Comparison of ENCODE assay signal across 15 mouse cellular contexts in genomic region chr10:117630810-117631209, GRCm38 (mm10). TPM values are rescaled to one million over a fixed set of nuclear protein-coding genes. Genes with fewer than 3 reads are reported as not detected.
A peak's percentile ranks its signal among the peaks of the same experiment; 100 is the strongest.
DNase-seq lines count a peak whose midpoint lies in the region; ATAC-seq and TF ChIP-seq lines count a peak whose summit lies in the region.
"Had no signal": no experiment of that assay in that cellular context is flagged by ENCODE, and none has a peak within 500 bp of the region (broad histone marks: within the 10 kb centered on the region; RNA-seq: fewer than 3 reads in every experiment).

No protein-coding gene starts in this region.

- no peak for DNase-seq in lung, adult 2 months
- DNase-seq in lung, postnatal 4 days, result no peak
- DNase-seq in embryonic facial prominence, embryonic 14.5 days (ENCODE audit: low spot score), result no peak
- DNase-seq in urinary bladder, adult 2 months (ENCODE audit: low spot score), result no peak
- DNase-seq: cerebellum, postnatal 14 days; heart, postnatal 36 days; kidney, postnatal 10 days had no signal

- no peak for ATAC-seq in embryonic facial prominence, embryonic 14.5 days (ENCODE audit: low read depth)
- ATAC-seq in intestine, embryonic 15.5 days, result no peak
- ATAC-seq in stomach, embryonic 14.5 days (ENCODE audit: insufficient number of reproducible peaks, insufficient read depth, low FRiP score, low read depth), result no peak
- ATAC-seq in erythroid progenitor cell, adult 5-6 weeks (replicated peaks; ENCODE audit: low FRiP score, poor library complexity, severe bottlenecking), result no peak
- ATAC-seq: CD4-positive, CD25-positive, alpha-beta regulatory T cell, adult 4 months; forebrain, embryonic 16.5 days; midbrain, embryonic 16.5 days had no signal

- peaks cover 3% of the 10 kb centered on the region for H3K4me1 ChIP-seq in lung, adult 2 months (ENCODE audit: control insufficient read depth, insufficient read depth, low read length)
- H3K4me1 ChIP-seq in embryonic facial prominence, embryonic 14.5 days (ENCODE audit: control insufficient read depth, insufficient read depth, low read length), result peaks cover 10% of the 10 kb centered on the region; the same call in 1 of the 2 replicates
- peaks cover 11% of the 10 kb centered on the region for H3K4me1 ChIP-seq in intestine, embryonic 15.5 days (replicated peaks)
- H3K4me1 ChIP-seq in stomach, embryonic 14.5 days (ENCODE audit: control insufficient read depth, insufficient read depth, low read length), result peaks cover 3% of the 10 kb centered on the region; the same call in 1 of the 2 replicates

- H3K36me3 ChIP-seq in embryonic facial prominence, embryonic 14.5 days (ENCODE audit: control insufficient read depth, insufficient read depth, low read length), result no peaks in the 10 kb centered on the region
- H3K36me3 ChIP-seq in intestine, embryonic 15.5 days, result no peaks in the 10 kb centered on the region
- H3K36me3 ChIP-seq in stomach, embryonic 14.5 days (ENCODE audit: control insufficient read depth, insufficient read depth, low read length), result no peaks in the 10 kb centered on the region
- H3K36me3 ChIP-seq: G1E; heart, embryonic 13.5 days had no signal

- H3K4me2 ChIP-seq in embryonic facial prominence, embryonic 14.5 days (ENCODE audit: low read depth, low read length), result peak overlapping the region; percentile 95; the same call in 1 of the 2 replicates
- peak overlapping the region; percentile 98 for H3K4me2 ChIP-seq in intestine, embryonic 15.5 days (replicated peaks)
- peak overlapping the region; percentile 91 for H3K4me2 ChIP-seq in stomach, embryonic 14.5 days (replicated peaks; ENCODE audit: low read depth, low read length)

- 59% methylated on average over 2 of the region's 2 CpGs for WGBS in lung, adult 2 months
- 58% methylated on average over 2 of the region's 2 CpGs for WGBS in embryonic facial prominence, embryonic 14.5 days
- WGBS in intestine, embryonic 15.5 days, result 61% methylated on average over 2 of the region's 2 CpGs
- WGBS in stomach, embryonic 14.5 days, result 51% methylated on average over 2 of the region's 2 CpGs

- no peaks in the 10 kb centered on the region for H3K9me3 ChIP-seq in embryonic facial prominence, embryonic 14.5 days (ENCODE audit: control insufficient read depth, low read length)
- H3K9me3 ChIP-seq in intestine, embryonic 15.5 days, result no peaks in the 10 kb centered on the region
- H3K9me3 ChIP-seq in stomach, embryonic 14.5 days (ENCODE audit: control insufficient read depth, low read depth, low read length), result no peaks in the 10 kb centered on the region
- H3K9me3 ChIP-seq: G1E; heart, embryonic 13.5 days had no signal

- peaks cover 41% of the 10 kb centered on the region for H3K27me3 ChIP-seq in embryonic facial prominence, embryonic 14.5 days (replicated peaks; ENCODE audit: control insufficient read depth, insufficient read depth, low read length)
- peaks cover 5% of the 10 kb centered on the region; the same call in 1 of the 2 replicates for H3K27me3 ChIP-seq in intestine, embryonic 15.5 days (replicated peaks)
- peaks cover 3% of the 10 kb centered on the region; the same call in 1 of the 2 replicates for H3K27me3 ChIP-seq in stomach, embryonic 14.5 days (ENCODE audit: control insufficient read depth, insufficient read depth, low read length)

- TF ChIP-seq POLR2A in lung, adult 2 months (IDR thresholded peaks at IDR 0.05; ENCODE audit: borderline replicate concordance, extremely low read depth, low read depth, low read length), result no peak

- TF ChIP-seq CTCF in lung, adult 2 months (IDR thresholded peaks at IDR 0.05; ENCODE audit: insufficient read depth, low read length), result no peak

- no peak overlapping the region for H3K9ac ChIP-seq in embryonic facial prominence, embryonic 14.5 days (ENCODE audit: low read depth, low read length)
- no peak overlapping the region for H3K9ac ChIP-seq in intestine, embryonic 15.5 days
- H3K9ac ChIP-seq in stomach, embryonic 14.5 days (replicated peaks; ENCODE audit: low read depth, low read length), result no peak overlapping the region
- H3K9ac ChIP-seq: heart, embryonic 13.5 days had no signal

- no peak overlapping the region for H3K27ac ChIP-seq in embryonic facial prominence, embryonic 14.5 days (replicated peaks; ENCODE audit: low read depth, low read length)
- no peak overlapping the region for H3K27ac ChIP-seq in intestine, embryonic 15.5 days
- H3K27ac ChIP-seq in stomach, embryonic 14.5 days (ENCODE audit: low read length), result no peak overlapping the region
- H3K27ac ChIP-seq: heart, embryonic 13.5 days had no signal

- peak overlapping the region; percentile 17 for H3K4me3 ChIP-seq in lung, adult 2 months (replicated peaks; ENCODE audit: extremely low read depth, low read depth, low read length)
- H3K4me3 ChIP-seq in embryonic facial prominence, embryonic 14.5 days (ENCODE audit: low read depth, low read length), result peak overlapping the region; percentile 68; the same call in 1 of the 2 replicates
- H3K4me3 ChIP-seq in intestine, embryonic 15.5 days (replicated peaks), result peak overlapping the region; percentile 71; the same call in 1 of the 2 replicates
- peak overlapping the region; percentile 58 for H3K4me3 ChIP-seq in stomach, embryonic 14.5 days (ENCODE audit: low read depth, low read length)
- H3K4me3 ChIP-seq: heart, embryonic 13.5 days had no signal

RNA-seq across cellular contexts. Expression of gene Cpm, which starts 1.5 kb away (rescaled TPM):
- 104 and 117 TPM in 2 replicates for polyA plus RNA-seq in lung, adult 2 months (2012; rRNA removed)
- polyA plus RNA-seq in embryonic facial prominence, embryonic 14.5 days (2014; fragmentation: Nextera tagmentation; extraction: Ambion mirVana), result 37.6 and 43.6 TPM in 2 replicates
- 44.4 and 50.7 TPM in 2 replicates for polyA plus RNA-seq in intestine, embryonic 15.5 days (2015; fragmentation: Nextera tagmentation; extraction: Ambion mirVana)
- 89.1 and 95.8 TPM in 2 replicates for polyA plus RNA-seq in stomach, embryonic 14.5 days (2014; fragmentation: Nextera tagmentation; extraction: Ambion mirVana)
- 3.2 and 5.4 TPM in 2 replicates for total RNA-seq in erythroid progenitor cell, adult 5-6 weeks (2015; ENCODE audit: low replicate concordance)
- 1.9 and 9.6 TPM in 2 replicates for total RNA-seq in erythroid progenitor cell, adult 5-6 weeks (2017; ENCODE audit: low replicate concordance)
- 3.8 and 4.1 TPM in 2 replicates for polyA plus RNA-seq in urinary bladder, adult 2 months (2012; rRNA removed)
- polyA plus RNA-seq: G1E had no signal

Comparison
In these comparisons a context has a peak if more than half of its experiments do, and no peak if none do; other contexts are left out.
1. H3K4me3 ChIP-seq: peak in every context shown above with its lines; median percentile 71 in intestine, embryonic 15.5 days; 68 in embryonic facial prominence, embryonic 14.5 days; 58 in stomach, embryonic 14.5 days; 17 in lung, adult 2 months.